Mouse (Mus musculus): ENCODE measurements around the gene Cmss1. TPM values are rescaled to one million over a fixed set of nuclear protein-coding genes. Genes with fewer than 3 reads are reported as not detected.
A peak's percentile ranks its signal among the peaks of the same experiment; 100 is the strongest.

Gene Cmss1
- polyA plus RNA-seq, 1 experiment: 10.1 TPM

GRCm38 (mm10) chr16:57580041-57580440 is 26.6 kb downstream of the Cmss1 start:
- DNase-seq (ENCODE audit: low read depth): no peak
- TF ChIP-seq CTCF (IDR thresholded peaks at IDR 0.05; ENCODE audit: borderline replicate concordance, extremely low read depth, insufficient read depth, insufficient read length): no peak
- no peak for TF ChIP-seq POLR2A (IDR thresholded peaks at IDR 0.05; ENCODE audit: borderline replicate concordance, extremely low read depth, insufficient read depth, insufficient read length, poor library complexity, severe bottlenecking)

- no peak for DNase-seq (ENCODE audit: low read depth)
- TF ChIP-seq CTCF (IDR thresholded peaks at IDR 0.05; ENCODE audit: borderline replicate concordance, extremely low read depth, insufficient read depth, insufficient read length): no peak
- TF ChIP-seq POLR2A (IDR thresholded peaks at IDR 0.05; ENCODE audit: borderline replicate concordance, extremely low read depth, insufficient read depth, insufficient read length, poor library complexity, severe bottlenecking): no peak
Measured at GRCm38 (mm10) chr16:57577519-57577918, 29.1 kb downstream of the Cmss1 start.

GRCm38 (mm10) chr16:57575764-57576388 is 30.8 kb downstream of the Cmss1 start:
- peak; percentile 17 for DNase-seq (ENCODE audit: low read depth)
- TF ChIP-seq POLR2A (IDR thresholded peaks at IDR 0.05; ENCODE audit: borderline replicate concordance, extremely low read depth, insufficient read depth, insufficient read length, poor library complexity, severe bottlenecking): no peak
- no peak for TF ChIP-seq CTCF (IDR thresholded peaks at IDR 0.05; ENCODE audit: borderline replicate concordance, extremely low read depth, insufficient read depth, insufficient read length)

- no peak for DNase-seq (ENCODE audit: low read depth)
- TF ChIP-seq CTCF (IDR thresholded peaks at IDR 0.05; ENCODE audit: borderline replicate concordance, extremely low read depth, insufficient read depth, insufficient read length) (no peak), POLR2A (IDR thresholded peaks at IDR 0.05; ENCODE audit: borderline replicate concordance, extremely low read depth, insufficient read depth, insufficient read length, poor library complexity, severe bottlenecking) (no peak)
Measured at GRCm38 (mm10) chr16:57573831-57574230, 32.8 kb downstream of the Cmss1 start.

- TF ChIP-seq POLR2A (IDR thresholded peaks at IDR 0.05; ENCODE audit: borderline replicate concordance, extremely low read depth, insufficient read depth, insufficient read length, poor library complexity, severe bottlenecking) (no peak), CTCF (IDR thresholded peaks at IDR 0.05; ENCODE audit: borderline replicate concordance, extremely low read depth, insufficient read depth, insufficient read length) (no peak)
- DNase-seq (ENCODE audit: low read depth): no peak
Measured at GRCm38 (mm10) chr16:57570789-57571311, 35.8 kb downstream of the Cmss1 start.

GRCm38 (mm10) chr16:57568648-57569404 is 37.8 kb downstream of the Cmss1 start:
- DNase-seq (ENCODE audit: low read depth): no peak
- TF ChIP-seq POLR2A (IDR thresholded peaks at IDR 0.05; ENCODE audit: borderline replicate concordance, extremely low read depth, insufficient read depth, insufficient read length, poor library complexity, severe bottlenecking): no peak
- no peak for TF ChIP-seq CTCF (IDR thresholded peaks at IDR 0.05; ENCODE audit: borderline replicate concordance, extremely low read depth, insufficient read depth, insufficient read length)

GRCm38 (mm10) chr16:57566215-57566614 is 40.4 kb downstream of the Cmss1 start:
- no peak for DNase-seq (ENCODE audit: low read depth)
- TF ChIP-seq CTCF (IDR thresholded peaks at IDR 0.05; ENCODE audit: borderline replicate concordance, extremely low read depth, insufficient read depth, insufficient read length) (no peak), POLR2A (IDR thresholded peaks at IDR 0.05; ENCODE audit: borderline replicate concordance, extremely low read depth, insufficient read depth, insufficient read length, poor library complexity, severe bottlenecking) (no peak)

GRCm38 (mm10) chr16:57564807-57565206 is 41.9 kb downstream of the Cmss1 start:
- DNase-seq (ENCODE audit: low read depth): no peak

GRCm38 (mm10) chr16:57563453-57563852 is 43.2 kb downstream of the Cmss1 start:
- TF ChIP-seq CTCF (IDR thresholded peaks at IDR 0.05; ENCODE audit: borderline replicate concordance, extremely low read depth, insufficient read depth, insufficient read length) (no peak), POLR2A (IDR thresholded peaks at IDR 0.05; ENCODE audit: borderline replicate concordance, extremely low read depth, insufficient read depth, insufficient read length, poor library complexity, severe bottlenecking) (no peak)
- DNase-seq (ENCODE audit: low read depth): no peak

More at GRCm38 (mm10) chr16:57564807-57565206, 41.9 kb downstream of the Cmss1 start:
- no peak for TF ChIP-seq POLR2A (IDR thresholded peaks at IDR 0.05; ENCODE audit: borderline replicate concordance, extremely low read depth, insufficient read depth, insufficient read length, poor library complexity, severe bottlenecking)
- no peak for TF ChIP-seq CTCF (IDR thresholded peaks at IDR 0.05; ENCODE audit: borderline replicate concordance, extremely low read depth, insufficient read depth, insufficient read length)

GRCm38 (mm10) chr16:57560185-57560584 is 46.5 kb downstream of the Cmss1 start:
- DNase-seq (ENCODE audit: low read depth): no peak
- no peak for TF ChIP-seq POLR2A (IDR thresholded peaks at IDR 0.05; ENCODE audit: borderline replicate concordance, extremely low read depth, insufficient read depth, insufficient read length, poor library complexity, severe bottlenecking)
- no peak for TF ChIP-seq CTCF (IDR thresholded peaks at IDR 0.05; ENCODE audit: borderline replicate concordance, extremely low read depth, insufficient read depth, insufficient read length)

GRCm38 (mm10) chr16:57558258-57558657 is 48.4 kb downstream of the Cmss1 start:
- no peak for TF ChIP-seq CTCF (IDR thresholded peaks at IDR 0.05; ENCODE audit: borderline replicate concordance, extremely low read depth, insufficient read depth, insufficient read length)
- no peak for TF ChIP-seq POLR2A (IDR thresholded peaks at IDR 0.05; ENCODE audit: borderline replicate concordance, extremely low read depth, insufficient read depth, insufficient read length, poor library complexity, severe bottlenecking)

More at GRCm38 (mm10) chr16:57558258-57558657, 48.4 kb downstream of the Cmss1 start:
- DNase-seq (ENCODE audit: low read depth): no peak
